Mouse (Mus musculus) adrenal gland, adult 2 months (tissue): ENCODE measurements around the gene Nabp1. TPM values are rescaled to one million over a fixed set of nuclear protein-coding genes. Genes with fewer than 3 reads are reported as not detected.

Experiments
- polyA plus RNA-seq: library from polyadenylated mRNA; depleted of rRNA; stranded (reverse); fragments of >200 nt; gene quantifications from 2 replicates; pipeline ENCODE4 v1.2.3, GENCODE M21; 2012; rRNA removed
- total RNA-seq, 2 experiments: library from RNA; stranded (reverse); gene quantifications; 2 replicates each; pipeline ENCODE4 v1.2.3; 2021

Gene Nabp1
- total and polyA plus RNA-seq, 3 experiments: 12.9 to 66.1 (median 51.2) TPM

Other genes with a start within 250 kb of the Nabp1 start
- 10 to 100 TPM; 53.8 to 74.8 TPM for gene Cavin2, start 189.3 kb downstream of the Nabp1 start, total RNA-seq
- 20.7 and 26.8 TPM in 2 replicates for gene Cavin2, start 189.3 kb downstream of the Nabp1 start, polyA plus RNA-seq